Mouse (Mus musculus): ENCODE measurements at regions not wholly inside any gene's neighbourhood (a gene's known extent, or its start where the extent isn't known, plus 50 kb on each side); places are given as distances from the start of the nearest gene placed in this dataset.

- TF ChIP-seq CTCF (IDR thresholded peaks at IDR 0.05; ENCODE audit: borderline replicate concordance, insufficient read depth, low read length) (no peak), POLR2A (IDR thresholded peaks at IDR 0.05; ENCODE audit: low read depth, low read length) (no peak)
Observed at GRCm38 (mm10) chr7:129805340-129805739, 213.7 kb downstream of the Wdr11 start.

Data from embryonic fibroblast, embryonic 13.5 days (primary cell).